Mouse (Mus musculus) spleen, adult 2 months (tissue): ENCODE measurements at regions not wholly inside any gene's neighbourhood (a gene's known extent, or its start where the extent isn't known, plus 50 kb on each side); places are given as distances from the start of the nearest gene placed in this dataset.
"Not testable (repeated sequence)": the region's sequence is repeated elsewhere in the genome, so short reads cannot be mapped to it uniquely, and the experiment has no call there.

ENCODE experiments used
- DNase-seq, 2 experiments: peaks; one replicate each; pipeline versions ENCODE4 v3.0.0 to v3.0.0-alpha.2; 2012 to 2021; ENCODE audit warnings: low spot score in 2 of 2, low read depth in 1 of 2
- H3K27ac ChIP-seq: fragments of 200-500 bp; 2 replicates; pipeline ENCODE4 v1.5.1; 2012; ENCODE audit warnings: low read length, inconsistent platforms; ENCODE audit not compliant: insufficient read depth
- H3K27me3 ChIP-seq: fragments of 200-500 bp; 2 replicates; pipeline ENCODE4 v1.6.1; 2012; ENCODE audit warnings: mild to moderate bottlenecking, moderate library complexity, low read length, inconsistent platforms; ENCODE audit not compliant: control insufficient read depth, insufficient read depth
- H3K36me3 ChIP-seq: fragments of 200-500 bp; 2 replicates; pipeline ENCODE4 v1.6.1; 2012; ENCODE audit warnings: mild to moderate bottlenecking, low read length, inconsistent platforms; ENCODE audit not compliant: control insufficient read depth, insufficient read depth
- H3K4me1 ChIP-seq: fragments of 200-500 bp; 2 replicates; pipeline ENCODE4 v1.6.1; 2011; ENCODE audit warnings: inconsistent platforms; ENCODE audit not compliant: control insufficient read depth, insufficient read depth, insufficient read length
- H3K4me3 ChIP-seq: fragments of 200-500 bp; 2 replicates; pipeline ENCODE4 v1.5.1; 2011; ENCODE audit warnings: mild to moderate bottlenecking, inconsistent platforms; ENCODE audit not compliant: insufficient read depth, insufficient read length; ENCODE audit errors: extremely low read depth
- CTCF ChIP-seq: fragments of 200-500 bp; IDR thresholded peaks from 2 replicates; pipeline ENCODE4 v1.5.1; 2011; ENCODE audit warnings: mild to moderate bottlenecking, inconsistent platforms; ENCODE audit not compliant: insufficient read depth, insufficient read length, insufficient replicate concordance; ENCODE audit errors: extremely low read depth
- POLR2A ChIP-seq: fragments of 200-500 bp; IDR thresholded peaks from 2 replicates; pipeline ENCODE4 v1.6.1; 2011; ENCODE audit warnings: low read depth, low read length, inconsistent platforms
- WGBS: fragments of 180-500 bp; shearing (Covaris S2); methylation state at CpG from one replicate; pipeline ENCODE4 v1.1.7; 2018; 5-methylcytosine and 5-hydroxymethylcytosine counted together

DNA sequence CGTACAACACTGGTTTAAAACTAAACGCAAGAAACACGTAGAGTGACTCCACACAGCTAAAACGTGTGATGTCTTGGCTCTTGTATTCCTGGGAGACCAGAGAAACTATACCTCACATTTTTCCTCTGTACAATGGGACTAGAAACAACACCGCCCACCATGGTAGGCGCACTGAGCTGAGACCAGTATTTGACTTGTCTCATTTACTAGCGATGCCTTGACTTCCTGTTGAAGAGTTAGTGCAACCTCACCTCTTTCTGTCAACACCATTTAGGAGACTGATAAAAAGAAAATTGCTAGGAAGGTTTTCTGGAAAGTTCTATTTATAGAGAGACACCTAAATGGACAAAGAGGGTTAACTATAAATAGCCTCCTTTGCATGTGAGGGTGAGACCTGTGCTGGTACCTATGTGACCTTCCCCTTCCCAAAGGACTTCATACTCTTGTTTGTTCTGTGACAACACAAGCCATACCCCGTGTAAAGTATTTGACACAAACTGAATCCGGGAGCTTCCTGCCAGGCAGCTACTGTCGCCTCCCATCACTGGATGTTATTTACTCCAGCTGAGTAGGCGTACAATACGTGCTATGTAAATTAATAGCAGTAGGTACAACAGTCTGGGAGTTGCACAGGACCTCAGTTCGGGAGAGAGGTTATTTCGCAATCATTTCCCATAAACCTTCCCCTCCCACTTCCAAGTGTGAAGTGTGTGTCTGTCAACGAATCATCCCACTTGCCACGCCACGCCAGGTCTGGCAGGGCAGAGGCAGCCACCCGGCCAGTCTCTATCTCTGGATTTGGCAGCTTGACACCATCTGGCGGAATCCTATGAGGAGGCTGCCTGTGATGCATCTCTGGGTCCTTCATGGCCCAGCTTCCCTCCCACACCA, 174.7 kb upstream of the Serp2 start:
- Histone ChIP-seq H3K4me3 (no peak overlapping the region), H3K36me3 (no peaks in the 10 kb centered on the region), H3K4me1 (no peaks in the 10 kb centered on the region), H3K27me3 (no peaks in the 10 kb centered on the region), H3K27ac (no peak overlapping the region)
- no peak for TF ChIP-seq POLR2A
- TF ChIP-seq CTCF = no peak
- DNase-seq = no peak
- WGBS = 85% methylated on average over 19 of the region's 19 CpGs

DNA sequence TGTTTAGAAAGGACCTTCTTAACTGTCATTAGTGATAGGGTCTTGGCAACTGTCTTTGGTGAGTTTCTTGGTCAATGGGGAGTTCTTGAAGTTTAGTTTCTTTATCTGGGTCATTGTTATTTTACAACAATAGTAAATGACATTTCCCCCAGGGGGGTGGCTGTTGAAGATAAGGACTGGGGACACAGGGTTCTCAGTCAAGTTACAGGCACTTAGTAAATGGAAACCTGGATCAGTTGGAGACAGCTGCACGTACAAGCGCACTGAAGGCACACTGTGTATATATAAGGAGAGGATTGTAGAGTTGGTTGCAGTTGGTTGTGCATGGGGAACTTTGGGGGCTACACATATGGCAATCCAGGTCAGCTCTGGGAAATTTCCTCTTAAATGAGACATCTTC, 169.2 kb upstream of the Serp2 start:
- TF ChIP-seq CTCF (no peak), POLR2A (no peak)
- no peaks in the 10 kb centered on the region for H3K4me1 ChIP-seq
- no peaks in the 10 kb centered on the region; the same call in 1 of the 2 replicates for H3K27me3 ChIP-seq
- 88% methylated on average over 2 of the region's 2 CpGs for WGBS
- no peaks in the 10 kb centered on the region for H3K36me3 ChIP-seq
- no peak overlapping the region for H3K4me3 ChIP-seq
- DNase-seq = no peak
- H3K27ac ChIP-seq = no peak overlapping the region

DNA sequence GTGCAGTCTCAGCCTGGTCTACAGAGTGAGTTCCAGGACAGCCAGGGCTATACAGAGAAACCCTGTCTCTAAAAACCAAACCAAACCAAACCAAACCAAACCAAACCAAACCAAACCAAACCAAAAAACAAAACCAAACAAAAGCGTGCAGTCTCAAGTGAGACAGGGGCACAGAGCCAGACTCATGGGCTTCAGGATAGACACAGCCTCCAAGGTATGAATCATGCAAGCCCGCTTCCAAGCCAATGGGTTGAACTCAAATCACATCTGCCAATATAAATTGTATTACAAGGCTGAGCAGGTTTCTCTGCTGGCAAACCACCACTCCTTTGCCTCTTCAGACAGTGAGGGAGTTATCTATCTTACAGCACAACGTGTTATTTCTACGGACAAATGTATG, 168.5 kb upstream of the Serp2 start:
- H3K27ac ChIP-seq, H3K4me1 ChIP-seq, H3K4me3 ChIP-seq, H3K36me3 ChIP-seq, DNase-seq, H3K27me3 ChIP-seq: not testable (repeated sequence)
- 92% methylated on average over 4 of the region's 4 CpGs for WGBS

DNA sequence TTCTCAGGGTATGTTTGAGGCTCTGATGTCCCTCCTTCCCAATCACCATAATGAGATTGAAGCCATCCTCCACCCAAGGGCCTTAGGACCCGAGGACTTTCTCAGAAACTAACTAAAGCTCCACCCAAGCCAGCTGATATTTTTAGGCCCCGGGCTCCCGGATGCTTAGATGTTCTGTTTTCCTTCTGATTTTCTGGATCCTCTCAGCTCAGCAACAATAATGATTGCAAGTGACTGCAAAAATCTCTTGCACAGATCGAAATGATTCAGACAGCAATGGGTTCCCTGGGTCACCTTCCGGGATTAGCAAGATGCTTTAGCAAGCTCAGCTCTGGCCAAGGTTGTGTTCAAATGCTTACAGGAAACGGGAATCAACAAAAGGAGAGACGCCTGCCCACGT, 168.1 kb upstream of the Serp2 start:
- no peak for TF ChIP-seq POLR2A
- TF ChIP-seq CTCF = no peak
- Histone ChIP-seq H3K27me3 (no peaks in the 10 kb centered on the region; the same call in 1 of the 2 replicates), H3K4me1 (no peaks in the 10 kb centered on the region), H3K4me3 (no peak overlapping the region), H3K27ac (no peak overlapping the region), H3K36me3 (no peaks in the 10 kb centered on the region)
- 89% methylated on average over 8 of the region's 8 CpGs for WGBS
- DNase-seq = no peak

DNA sequence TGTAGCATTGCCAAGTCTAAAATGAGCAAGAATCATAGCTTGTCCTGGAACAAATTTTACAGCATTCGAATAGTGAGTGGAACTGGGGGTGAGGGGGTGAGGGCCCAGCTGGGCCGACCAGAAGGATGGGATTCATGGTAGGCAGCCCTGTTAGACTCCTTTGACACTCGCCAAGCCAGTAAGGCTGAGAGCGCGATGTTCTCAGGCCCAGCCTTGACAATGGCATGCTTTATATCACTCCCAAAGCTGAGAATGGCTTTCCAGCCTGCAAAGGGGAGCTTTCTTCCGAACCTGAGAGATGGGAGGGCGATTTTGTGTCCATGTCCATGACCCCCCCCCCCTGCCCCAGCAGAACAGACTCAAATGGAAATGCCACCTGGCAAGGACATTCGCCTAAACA, 167.7 kb upstream of the Serp2 start:
- DNase-seq = no peak
- no peaks in the 10 kb centered on the region for H3K4me1 ChIP-seq
- H3K4me3 ChIP-seq = no peak overlapping the region
- no peaks in the 10 kb centered on the region; the same call in 1 of the 2 replicates for H3K27me3 ChIP-seq
- H3K27ac ChIP-seq = no peak overlapping the region
- WGBS = 93% methylated on average over 8 of the region's 8 CpGs
- no peak for TF ChIP-seq CTCF
- TF ChIP-seq POLR2A = no peak
- no peaks in the 10 kb centered on the region for H3K36me3 ChIP-seq

DNA sequence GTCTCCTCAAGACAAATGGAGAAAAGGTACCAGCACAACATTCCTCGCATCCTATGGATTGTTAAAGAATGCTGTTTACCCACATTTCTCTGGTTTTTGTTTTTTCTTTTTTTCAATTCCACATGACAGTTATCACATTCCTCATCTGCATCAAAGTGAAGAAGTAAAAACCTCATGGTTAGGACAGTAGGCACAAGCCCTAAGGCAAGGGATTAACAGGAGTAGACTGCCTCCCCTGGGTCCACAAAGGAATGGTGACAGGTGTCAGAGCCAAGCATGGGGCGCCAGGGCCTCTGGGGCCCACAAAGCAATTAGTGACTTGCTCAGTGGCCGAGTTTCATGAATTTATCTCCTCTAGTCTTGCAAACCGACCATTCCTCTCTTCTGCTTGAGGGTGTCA, 166.9 kb upstream of the Serp2 start:
- no peaks in the 10 kb centered on the region for H3K4me1 ChIP-seq
- H3K27ac ChIP-seq = no peak overlapping the region
- 84% methylated on average over 4 of the region's 4 CpGs for WGBS
- no peaks in the 10 kb centered on the region; the same call in 1 of the 2 replicates for H3K27me3 ChIP-seq
- no peak for DNase-seq
- TF ChIP-seq CTCF = no peak
- no peak for TF ChIP-seq POLR2A
- H3K36me3 ChIP-seq = no peaks in the 10 kb centered on the region
- H3K4me3 ChIP-seq = no peak overlapping the region

DNA sequence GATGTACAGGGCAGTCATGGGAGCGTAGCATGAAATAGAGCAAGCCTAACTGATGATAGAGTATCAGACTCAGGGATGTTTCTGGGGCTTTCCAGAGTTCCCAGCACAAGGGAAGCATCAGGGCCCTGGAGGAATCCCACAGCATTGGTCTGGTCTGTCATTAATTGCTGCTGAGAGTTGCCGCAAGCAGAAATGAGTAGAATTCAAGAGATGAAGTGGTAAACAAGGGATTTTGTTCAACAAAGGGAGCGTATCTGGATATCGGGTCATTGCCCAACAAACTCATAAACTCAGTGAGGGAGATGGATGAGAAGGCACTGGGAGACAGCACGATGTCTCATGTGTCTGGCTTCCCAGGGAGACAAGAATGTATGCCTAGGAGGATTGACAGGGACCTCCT, 165.6 kb upstream of the Serp2 start:
- TF ChIP-seq POLR2A = no peak
- TF ChIP-seq CTCF = no peak
- Histone ChIP-seq H3K4me3 (no peak overlapping the region), H3K4me1 (no peaks in the 10 kb centered on the region), H3K36me3 (no peaks in the 10 kb centered on the region), H3K27me3 (no peaks in the 10 kb centered on the region; the same call in 1 of the 2 replicates), H3K27ac (no peak overlapping the region)
- 92% methylated on average over 5 of the region's 5 CpGs for WGBS
- DNase-seq = no peak
